32 mouse cellular contexts compared by ENCODE assay signal in genomic region chr7:124861397-124861796, GRCm38 (mm10).
"Had no signal": no experiment of that assay in that cellular context is flagged by ENCODE, and none has a peak within 500 bp of the region (broad histone marks: within the 10 kb centered on the region; RNA-seq: fewer than 3 reads in every experiment).

No protein-coding gene starts in this region.

- H3K9me3 ChIP-seq: limb, embryonic 10.5 days; limb, embryonic 13.5 days; limb, embryonic 15.5 days; liver, embryonic 12.5 days; liver, embryonic 13.5 days; liver, embryonic 15.5 days; lung, embryonic 15.5 days; megakaryocyte, embryonic 14.5 days; midbrain, embryonic 15.5 days had no signal

- H3K9ac ChIP-seq: limb, embryonic 12.5 days; limb, embryonic 13.5 days; limb, embryonic 15.5 days; liver, embryonic 12.5 days; liver, embryonic 13.5 days; liver, embryonic 14.5 days; liver, embryonic 15.5 days; liver, postnatal 0 days; lung, embryonic 14.5 days; lung, embryonic 15.5 days; midbrain, embryonic 12.5 days; midbrain, embryonic 13.5 days; midbrain, embryonic 15.5 days; neural tube, embryonic 12.5 days had no signal

- H3K36me3 ChIP-seq: limb, embryonic 10.5 days; limb, embryonic 12.5 days; limb, embryonic 13.5 days; limb, embryonic 15.5 days; liver, embryonic 12.5 days; liver, embryonic 13.5 days; liver, embryonic 15.5 days; lung, embryonic 15.5 days; midbrain, embryonic 10.5 days; midbrain, embryonic 12.5 days; midbrain, embryonic 13.5 days; midbrain, embryonic 15.5 days; neural tube, embryonic 12.5 days had no signal

- H3K4me2 ChIP-seq: limb, embryonic 12.5 days; limb, embryonic 13.5 days; limb, embryonic 15.5 days; liver, embryonic 11.5 days; liver, embryonic 12.5 days; liver, embryonic 13.5 days; liver, embryonic 15.5 days; lung, embryonic 14.5 days; lung, embryonic 15.5 days; midbrain, embryonic 11.5 days; midbrain, embryonic 12.5 days; midbrain, embryonic 13.5 days; midbrain, embryonic 15.5 days; neural tube, embryonic 12.5 days had no signal

- H3K27me3 ChIP-seq: limb, embryonic 12.5 days; limb, embryonic 13.5 days; limb, embryonic 15.5 days; liver, embryonic 12.5 days; liver, embryonic 13.5 days; liver, embryonic 15.5 days; lung, embryonic 15.5 days; megakaryocyte, embryonic 14.5 days; midbrain, embryonic 12.5 days; midbrain, embryonic 13.5 days; midbrain, embryonic 15.5 days; neural tube, embryonic 12.5 days had no signal

- DNase-seq: left cerebral cortex, postnatal 4 days; liver; liver, embryonic 13.5 days; liver, postnatal 0 days; lung, adult 18-20 months; lung, adult 2 months; lung, embryonic 14.5 days; lung, postnatal 10 days; lung, postnatal 14 days; lung, postnatal 36 days; lung, postnatal 4 days; midbrain, embryonic 14.5 days had no signal

- ATAC-seq: liver, embryonic 12.5 days; liver, postnatal 0 days; lung, postnatal 0 days; midbrain, embryonic 13.5 days; midbrain, embryonic 15.5 days; midbrain, embryonic 16.5 days had no signal

- H3K4me1 ChIP-seq: limb, embryonic 10.5 days; limb, embryonic 12.5 days; limb, embryonic 13.5 days; limb, embryonic 15.5 days; liver, embryonic 12.5 days; liver, embryonic 13.5 days; liver, embryonic 15.5 days; lung, embryonic 15.5 days; megakaryocyte, embryonic 14.5 days; midbrain, embryonic 10.5 days; midbrain, embryonic 12.5 days; midbrain, embryonic 13.5 days; midbrain, embryonic 15.5 days; neural tube, embryonic 12.5 days had no signal

- H3K4me3 ChIP-seq: limb, embryonic 10.5 days; limb, embryonic 12.5 days; limb, embryonic 13.5 days; limb, embryonic 15.5 days; liver, embryonic 12.5 days; liver, embryonic 13.5 days; liver, embryonic 15.5 days; lung, embryonic 15.5 days; megakaryocyte, embryonic 14.5 days; midbrain, embryonic 10.5 days; midbrain, embryonic 12.5 days; midbrain, embryonic 13.5 days; midbrain, embryonic 15.5 days; myocyte; neural tube, embryonic 12.5 days had no signal

- H3K27ac ChIP-seq: limb, embryonic 10.5 days; limb, embryonic 12.5 days; limb, embryonic 13.5 days; limb, embryonic 15.5 days; liver, embryonic 12.5 days; liver, embryonic 13.5 days; liver, embryonic 14.5 days; liver, embryonic 15.5 days; lung, embryonic 15.5 days; macrophage; midbrain, embryonic 10.5 days; midbrain, embryonic 12.5 days; midbrain, embryonic 13.5 days; midbrain, embryonic 15.5 days; neural tube, embryonic 12.5 days had no signal
